Mouse (Mus musculus) right cerebral cortex, adult 2 months (tissue): ENCODE data around the gene Zbtb16.

Source experiments
- DNase-seq, 2 experiments: peaks; one replicate each; pipeline ENCODE4 v3.0.0; 2021 to 2022; ENCODE audit warnings: low spot score in 2 of 2

Zbtb16 gene

GRCm38 (mm10) chr9:48826377-48826889 is 9.6 kb downstream of the Zbtb16 start:
- DNase-seq, result no peak

GRCm38 (mm10) chr9:48824533-48825130 is 11.4 kb downstream of the Zbtb16 start:
- no peak for DNase-seq

- no peak for DNase-seq
Observed at GRCm38 (mm10) chr9:48823851-48824250, 12.2 kb downstream of the Zbtb16 start.

GRCm38 (mm10) chr9:48823319-48823705 is 12.7 kb downstream of the Zbtb16 start:
- DNase-seq, result no peak

GRCm38 (mm10) chr9:48822586-48823318 is 13.3 kb downstream of the Zbtb16 start:
- DNase-seq, result no peak

GRCm38 (mm10) chr9:48821916-48822585 is 14.0 kb downstream of the Zbtb16 start:
- DNase-seq, result no peak

GRCm38 (mm10) chr9:48821431-48821830 is 14.6 kb downstream of the Zbtb16 start:
- no peak for DNase-seq

GRCm38 (mm10) chr9:48820791-48821190 is 15.2 kb downstream of the Zbtb16 start:
- no peak for DNase-seq

GRCm38 (mm10) chr9:48819695-48820094 is 16.3 kb downstream of the Zbtb16 start:
- no peak for DNase-seq

- no peak for DNase-seq
Observed at GRCm38 (mm10) chr9:48819137-48819536, 16.9 kb downstream of the Zbtb16 start.

GRCm38 (mm10) chr9:48817907-48818306 is 18.1 kb downstream of the Zbtb16 start:
- no peak for DNase-seq

- DNase-seq, result no peak
Observed at GRCm38 (mm10) chr9:48817399-48817793, 18.6 kb downstream of the Zbtb16 start.

GRCm38 (mm10) chr9:48816678-48817398 is 19.2 kb downstream of the Zbtb16 start:
- no peak for DNase-seq

GRCm38 (mm10) chr9:48816157-48816556 is 19.9 kb downstream of the Zbtb16 start:
- DNase-seq, result no peak

GRCm38 (mm10) chr9:48814881-48815495 is 21.0 kb downstream of the Zbtb16 start:
- no peak for DNase-seq

GRCm38 (mm10) chr9:48813960-48814880 is 21.8 kb downstream of the Zbtb16 start:
- DNase-seq, result no peak

- no peak for DNase-seq
Observed at GRCm38 (mm10) chr9:48812352-48812751, 23.7 kb downstream of the Zbtb16 start.

GRCm38 (mm10) chr9:48806591-48806990 is 29.4 kb downstream of the Zbtb16 start:
- DNase-seq, result no peak

GRCm38 (mm10) chr9:48805850-48806249 is 30.2 kb downstream of the Zbtb16 start:
- no peak for DNase-seq

GRCm38 (mm10) chr9:48804509-48804908 is 31.5 kb downstream of the Zbtb16 start:
- DNase-seq, result no peak
